In genomic region chr3:62801044-62801443, GRCm38 (mm10) we compare ENCODE assay signal across 11 mouse cellular contexts.
DNase-seq lines count a peak whose midpoint lies in the region; ATAC-seq and TF ChIP-seq lines count a peak whose summit lies in the region.
"Had no signal": no experiment of that assay in that cellular context is flagged by ENCODE, and none has a peak within 500 bp of the region (broad histone marks: within the 10 kb centered on the region; RNA-seq: fewer than 3 reads in every experiment).

No protein-coding gene starts in this region.

- ATAC-seq in stomach, embryonic 16.5 days (ENCODE audit: insufficient read depth, low FRiP score), result peak; percentile 82; the same call in 1 of the 2 replicates
- ATAC-seq in forebrain, postnatal 0 days, result no peak
- no peak for ATAC-seq in liver, postnatal 0 days
- ATAC-seq: forebrain, embryonic 14.5 days had no signal

- H3K4me2 ChIP-seq in stomach, embryonic 16.5 days (ENCODE audit: low read depth, low read length), result no peak overlapping the region
- no peak overlapping the region for H3K4me2 ChIP-seq in forebrain, postnatal 0 days (ENCODE audit: low read depth)
- H3K4me2 ChIP-seq in liver, postnatal 0 days (ENCODE audit: low read depth, low read length), result no peak overlapping the region
- H3K4me2 ChIP-seq: hindbrain, embryonic 12.5 days had no signal

- peak; percentile 8 for DNase-seq in ovary, postnatal 36 days (ENCODE audit: low spot score)
- no peak for DNase-seq in ovary, adult 18-20 months (ENCODE audit: low spot score)
- DNase-seq in kidney, adult 18-20 months, result peak; percentile 51
- peak; percentile 78 to 83 for DNase-seq in lung, adult 18-20 months
- DNase-seq in forebrain, postnatal 0 days, result no peak
- DNase-seq in liver, postnatal 0 days, result no peak
- no peak for DNase-seq in spleen, postnatal 36 days (ENCODE audit: low spot score in 2 of 2)

- no peak overlapping the region for H3K4me3 ChIP-seq in stomach, embryonic 16.5 days (replicated peaks; ENCODE audit: low read length)
- no peak overlapping the region for H3K4me3 ChIP-seq in forebrain, postnatal 0 days (ENCODE audit: low read depth, low read length)
- H3K4me3 ChIP-seq in liver, postnatal 0 days (ENCODE audit: low read depth, low read length), result no peak overlapping the region
- H3K4me3 ChIP-seq: heart, embryonic 10.5 days; hindbrain, embryonic 12.5 days had no signal

- no peak overlapping the region for H3K9ac ChIP-seq in stomach, embryonic 16.5 days (ENCODE audit: low read length)
- no peak overlapping the region for H3K9ac ChIP-seq in forebrain, postnatal 0 days
- H3K9ac ChIP-seq in liver, postnatal 0 days (replicated peaks), result no peak overlapping the region
- H3K9ac ChIP-seq: hindbrain, embryonic 12.5 days had no signal

- H3K27ac ChIP-seq in stomach, embryonic 16.5 days (ENCODE audit: low read length), result no peak overlapping the region
- H3K27ac ChIP-seq in forebrain, postnatal 0 days (ENCODE audit: low read depth, low read length), result no peak overlapping the region
- no peak overlapping the region for H3K27ac ChIP-seq in liver, postnatal 0 days (ENCODE audit: low read depth)
- H3K27ac ChIP-seq: heart, embryonic 10.5 days; hindbrain, embryonic 12.5 days had no signal

- TF ChIP-seq EP300 in liver, postnatal 0 days (IDR thresholded peaks at IDR 0.05; ENCODE audit: low read depth), result no peak

- no peaks in the 10 kb centered on the region for H3K27me3 ChIP-seq in stomach, embryonic 16.5 days (ENCODE audit: control insufficient read depth, insufficient read depth, low read length)
- H3K27me3 ChIP-seq in forebrain, postnatal 0 days (ENCODE audit: insufficient read depth, low read length), result no peaks in the 10 kb centered on the region
- no peaks in the 10 kb centered on the region for H3K27me3 ChIP-seq in liver, postnatal 0 days (ENCODE audit: insufficient read depth, low read length)
- H3K27me3 ChIP-seq: hindbrain, embryonic 12.5 days had no signal

- no peaks in the 10 kb centered on the region for H3K36me3 ChIP-seq in stomach, embryonic 16.5 days (ENCODE audit: control insufficient read depth, insufficient read depth, low read length)
- no peaks in the 10 kb centered on the region for H3K36me3 ChIP-seq in forebrain, postnatal 0 days (ENCODE audit: insufficient read depth)
- H3K36me3 ChIP-seq in liver, postnatal 0 days (replicated peaks; ENCODE audit: insufficient read depth, low read length), result no peaks in the 10 kb centered on the region
- H3K36me3 ChIP-seq: heart, embryonic 10.5 days; hindbrain, embryonic 12.5 days had no signal

- no peak for TF ChIP-seq CTCF in forebrain, postnatal 0 days (IDR thresholded peaks at IDR 0.05; ENCODE audit: low read depth)
- TF ChIP-seq CTCF in liver, postnatal 0 days (IDR thresholded peaks at IDR 0.05; ENCODE audit: low read depth), result no peak

- no peaks in the 10 kb centered on the region for H3K4me1 ChIP-seq in stomach, embryonic 16.5 days (ENCODE audit: control insufficient read depth, insufficient read depth, low read length)
- no peaks in the 10 kb centered on the region for H3K4me1 ChIP-seq in forebrain, postnatal 0 days (ENCODE audit: insufficient read depth)
- H3K4me1 ChIP-seq in liver, postnatal 0 days (ENCODE audit: insufficient read depth), result no peaks in the 10 kb centered on the region
- H3K4me1 ChIP-seq: heart, embryonic 10.5 days; hindbrain, embryonic 12.5 days had no signal

- H3K9me3 ChIP-seq in stomach, embryonic 16.5 days (replicated peaks; ENCODE audit: control insufficient read depth, low read length), result no peaks in the 10 kb centered on the region
- no peaks in the 10 kb centered on the region for H3K9me3 ChIP-seq in forebrain, postnatal 0 days (ENCODE audit: low read length)
- no peaks in the 10 kb centered on the region for H3K9me3 ChIP-seq in liver, postnatal 0 days (ENCODE audit: low read length)
- H3K9me3 ChIP-seq: heart, embryonic 10.5 days; hindbrain, embryonic 12.5 days had no signal

- WGBS in stomach, embryonic 16.5 days, result 35% methylated on average over 2 of the region's 2 CpGs
- 37% methylated on average over 2 of the region's 2 CpGs for WGBS in forebrain, postnatal 0 days
- WGBS in liver, postnatal 0 days (ENCODE audit: insufficient replicate concordance), result 27% methylated on average over 2 of the region's 2 CpGs

Comparison
In these comparisons a context has a peak if more than half of its experiments do, and no peak if none do; other contexts are left out.
1. DNase-seq: peak in ovary, postnatal 36 days (single experiment), kidney, adult 18-20 months (single experiment) and lung, adult 18-20 months (2 of 2); none in ovary, adult 18-20 months (single experiment), forebrain, postnatal 0 days (single experiment), liver, postnatal 0 days (single experiment) and spleen, postnatal 36 days (0 of 2).